Mouse (Mus musculus) testis, adult 2 months (tissue): ENCODE measurements around the gene Ubap2l.

ENCODE experiments used
- CTCF ChIP-seq: fragments of 200-500 bp; IDR thresholded peaks from 2 replicates; pipeline ENCODE4 v1.5.1; 2012; ENCODE audit warnings: low read depth, mild to moderate bottlenecking, inconsistent platforms, low read length, moderate library complexity; ENCODE audit not compliant: control insufficient read depth, insufficient read depth, insufficient replicate concordance
- POLR2A ChIP-seq: fragments of 200-500 bp; IDR thresholded peaks from 2 replicates; pipeline ENCODE4 v1.6.1; 2012; ENCODE audit warnings: low read depth, mild to moderate bottlenecking, inconsistent platforms, low read length, moderate library complexity; ENCODE audit not compliant: control insufficient read depth

DNA sequence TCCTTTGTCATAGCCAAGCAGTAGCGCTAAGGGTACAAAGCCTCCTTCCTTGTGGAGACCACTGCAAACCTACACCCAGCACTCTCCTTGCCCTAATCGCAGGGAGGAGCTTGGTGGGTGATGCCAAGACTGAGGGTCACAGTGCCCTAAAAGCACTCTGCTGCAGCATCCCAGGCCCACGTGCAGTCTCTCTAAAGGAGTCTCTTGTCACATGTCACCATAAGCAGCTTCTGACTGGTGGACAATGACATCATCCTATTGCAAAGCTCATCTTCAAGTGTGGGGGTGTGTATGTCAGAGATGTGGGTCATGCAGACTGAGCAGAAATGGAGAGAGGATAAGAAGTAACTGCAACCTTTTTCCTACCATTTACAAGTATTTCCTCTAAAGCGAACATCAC, 93.0 kb downstream of the Ubap2l start:
- TF ChIP-seq CTCF (no peak), POLR2A (no peak)
